Mouse (Mus musculus): ENCODE measurements at regions not wholly inside any gene's neighbourhood (a gene's known extent, or its start where the extent isn't known, plus 50 kb on each side); places are given as distances from the start of the nearest gene placed in this dataset.
"Not testable (repeated sequence)": the region's sequence is repeated elsewhere in the genome, so short reads cannot be mapped to it uniquely, and the experiment has no call there.

DNA sequence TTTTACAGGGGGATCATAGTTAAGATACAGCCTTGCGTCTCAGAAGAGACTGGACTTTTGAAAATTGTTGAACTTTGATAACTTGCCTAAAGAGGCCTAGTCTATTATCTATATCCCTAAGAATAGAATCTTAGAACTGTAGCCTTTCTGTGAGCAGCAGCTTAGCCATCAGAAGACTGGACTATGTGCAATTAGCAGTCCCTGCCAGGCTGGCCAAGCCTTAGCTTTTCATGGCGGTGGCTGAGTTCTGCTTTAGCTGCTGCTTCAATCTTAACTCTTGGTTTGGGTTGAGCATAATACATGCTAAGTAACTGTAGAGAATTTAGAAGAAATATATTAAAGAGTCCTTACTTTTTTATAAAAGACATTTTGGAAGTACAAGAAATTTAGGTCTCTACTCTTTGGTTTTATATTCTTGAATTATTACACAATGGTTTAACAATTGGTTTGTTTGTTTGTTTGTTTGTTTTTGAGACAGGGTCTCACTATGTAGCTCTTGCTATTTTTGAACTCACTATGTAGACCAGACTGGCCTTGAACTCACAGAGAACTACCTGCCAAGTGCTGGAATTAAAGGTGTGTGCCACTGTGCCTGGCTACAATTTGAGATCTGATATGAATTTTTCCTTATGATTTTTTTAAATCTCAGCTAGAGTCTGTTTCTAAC, 201.2 kb upstream of the Ptprz1 start:
- no peak overlapping the region for H3K4me3 ChIP-seq (ENCODE audit: insufficient read depth, poor library complexity, severe bottlenecking)
- TF ChIP-seq USF1 (IDR thresholded peaks at IDR 0.05; ENCODE audit: low read depth), result no peak
- TF ChIP-seq FOSL1 (IDR thresholded peaks at IDR 0.05; ENCODE audit: insufficient read depth, low read length, poor library complexity, severe bottlenecking), result no peak
- TF ChIP-seq MYOD1 (IDR thresholded peaks at IDR 0.05; ENCODE audit: control insufficient read depth, insufficient read length, low read depth), result no peak
- TF ChIP-seq MYOG (IDR thresholded peaks at IDR 0.05; ENCODE audit: control insufficient read depth, extremely low read depth, insufficient read length), result no peak
- TF ChIP-seq CEBPB (IDR thresholded peaks at IDR 0.05; ENCODE audit: low read depth), result no peak
- no peak for TF ChIP-seq CTCF (IDR thresholded peaks at IDR 0.05; ENCODE audit: control insufficient read depth, insufficient read depth, insufficient read length)
- no peak for TF ChIP-seq MAX (IDR thresholded peaks at IDR 0.05)
- H3ac ChIP-seq (ENCODE audit: control insufficient read depth, insufficient read length, low read depth), result no peak overlapping the region
- H3K36me3 ChIP-seq (ENCODE audit: control insufficient read depth, insufficient read depth), result no peaks in the 10 kb centered on the region
- H3K79me3 ChIP-seq (ENCODE audit: low read depth), result no peaks in the 10 kb centered on the region
- H3K27me3 ChIP-seq (ENCODE audit: control insufficient read depth, insufficient read depth, insufficient read length), result no peaks in the 10 kb centered on the region
- no peaks in the 10 kb centered on the region for H3K79me2 ChIP-seq (ENCODE audit: control insufficient read depth, insufficient read depth)

- no peaks in the 10 kb centered on the region for H3K27me3 ChIP-seq (ENCODE audit: control insufficient read depth, insufficient read depth, insufficient read length)
- no peak overlapping the region for H3K4me3 ChIP-seq (ENCODE audit: insufficient read depth, poor library complexity, severe bottlenecking)
- no peak for TF ChIP-seq CEBPB (IDR thresholded peaks at IDR 0.05; ENCODE audit: low read depth)
- TF ChIP-seq FOSL1 (IDR thresholded peaks at IDR 0.05; ENCODE audit: insufficient read depth, low read length, poor library complexity, severe bottlenecking), result no peak
- no peak for TF ChIP-seq CTCF (IDR thresholded peaks at IDR 0.05; ENCODE audit: control insufficient read depth, insufficient read depth, insufficient read length)
- TF ChIP-seq MAX (IDR thresholded peaks at IDR 0.05), result no peak
- TF ChIP-seq USF1 (IDR thresholded peaks at IDR 0.05; ENCODE audit: low read depth), result no peak
- no peak for TF ChIP-seq MYOG (IDR thresholded peaks at IDR 0.05; ENCODE audit: control insufficient read depth, extremely low read depth, insufficient read length)
- TF ChIP-seq MYOD1 (IDR thresholded peaks at IDR 0.05; ENCODE audit: control insufficient read depth, insufficient read length, low read depth), result no peak
- no peaks in the 10 kb centered on the region for H3K79me2 ChIP-seq (ENCODE audit: control insufficient read depth, insufficient read depth)
- no peak overlapping the region for H3ac ChIP-seq (ENCODE audit: control insufficient read depth, insufficient read length, low read depth)
- H3K79me3 ChIP-seq (ENCODE audit: low read depth), result no peaks in the 10 kb centered on the region
- no peaks in the 10 kb centered on the region for H3K36me3 ChIP-seq (ENCODE audit: control insufficient read depth, insufficient read depth)
Observed at GRCm38 (mm10) chr6:22671524-22671923, 203.8 kb upstream of the Ptprz1 start.

GRCm38 (mm10) chr6:22668190-22668975, 206.9 kb upstream of the Ptprz1 start:
- Histone ChIP-seq H3K27me3 (ENCODE audit: control insufficient read depth, insufficient read depth, insufficient read length) (no peaks in the 10 kb centered on the region), H3K36me3 (ENCODE audit: control insufficient read depth, insufficient read depth) (no peaks in the 10 kb centered on the region), H3K79me3 (ENCODE audit: low read depth) (no peaks in the 10 kb centered on the region), H3K4me3 (ENCODE audit: insufficient read depth, poor library complexity, severe bottlenecking) (no peak overlapping the region), H3K79me2 (ENCODE audit: control insufficient read depth, insufficient read depth) (no peaks in the 10 kb centered on the region), H3ac (ENCODE audit: control insufficient read depth, insufficient read length, low read depth) (no peak overlapping the region)
- TF ChIP-seq MAX (IDR thresholded peaks at IDR 0.05) (no peak), MYOD1 (IDR thresholded peaks at IDR 0.05; ENCODE audit: control insufficient read depth, insufficient read length, low read depth) (no peak), FOSL1 (IDR thresholded peaks at IDR 0.05; ENCODE audit: insufficient read depth, low read length, poor library complexity, severe bottlenecking) (no peak), MYOG (IDR thresholded peaks at IDR 0.05; ENCODE audit: control insufficient read depth, extremely low read depth, insufficient read length) (no peak), CTCF (IDR thresholded peaks at IDR 0.05; ENCODE audit: control insufficient read depth, insufficient read depth, insufficient read length) (no peak), USF1 (IDR thresholded peaks at IDR 0.05; ENCODE audit: low read depth) (no peak), CEBPB (IDR thresholded peaks at IDR 0.05; ENCODE audit: low read depth) (no peak)

DNA sequence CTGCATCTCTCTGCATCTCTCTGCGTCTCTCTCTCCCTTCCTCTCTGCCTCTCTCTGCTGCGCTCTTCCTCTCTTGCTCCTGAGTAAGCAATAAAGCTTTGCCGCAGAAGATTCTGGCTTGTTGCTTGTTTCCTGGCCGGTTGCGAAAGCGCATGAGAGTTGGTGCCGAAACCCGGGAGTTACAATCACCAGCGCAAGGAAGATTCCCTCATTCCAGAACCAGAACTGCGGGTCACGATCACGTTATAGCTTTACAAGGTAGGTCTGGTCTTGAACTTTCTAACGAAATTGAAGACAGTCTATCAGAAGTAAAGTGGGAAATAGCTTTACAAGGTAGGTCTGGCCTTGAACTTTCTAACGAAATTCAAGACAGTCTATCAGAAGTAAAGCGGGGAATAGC, 217.9 kb upstream of the Ptprz1 start:
- H3ac ChIP-seq (ENCODE audit: control insufficient read depth, insufficient read length, low read depth); H3K27me3 ChIP-seq (ENCODE audit: control insufficient read depth, insufficient read depth, insufficient read length); H3K79me2 ChIP-seq (ENCODE audit: control insufficient read depth, insufficient read depth); H3K79me3 ChIP-seq (ENCODE audit: low read depth); H3K4me3 ChIP-seq (ENCODE audit: insufficient read depth, poor library complexity, severe bottlenecking); H3K36me3 ChIP-seq (ENCODE audit: control insufficient read depth, insufficient read depth): not testable (repeated sequence)

GRCm38 (mm10) chr6:22640100-22640499, 235.2 kb upstream of the Ptprz1 start:
- no peaks in the 10 kb centered on the region for H3K79me3 ChIP-seq (ENCODE audit: low read depth)
- H3ac ChIP-seq (ENCODE audit: control insufficient read depth, insufficient read length, low read depth), result no peak overlapping the region
- no peak for TF ChIP-seq CTCF (IDR thresholded peaks at IDR 0.05; ENCODE audit: control insufficient read depth, insufficient read depth, insufficient read length)
- TF ChIP-seq FOSL1 (IDR thresholded peaks at IDR 0.05; ENCODE audit: insufficient read depth, low read length, poor library complexity, severe bottlenecking), result no peak
- TF ChIP-seq MAX (IDR thresholded peaks at IDR 0.05), result no peak
- no peak for TF ChIP-seq MYOG (IDR thresholded peaks at IDR 0.05; ENCODE audit: control insufficient read depth, extremely low read depth, insufficient read length)
- TF ChIP-seq USF1 (IDR thresholded peaks at IDR 0.05; ENCODE audit: low read depth), result no peak
- no peak for TF ChIP-seq MYOD1 (IDR thresholded peaks at IDR 0.05; ENCODE audit: control insufficient read depth, insufficient read length, low read depth)
- no peaks in the 10 kb centered on the region for H3K36me3 ChIP-seq (ENCODE audit: control insufficient read depth, insufficient read depth)
- no peaks in the 10 kb centered on the region for H3K79me2 ChIP-seq (ENCODE audit: control insufficient read depth, insufficient read depth)
- H3K4me3 ChIP-seq (ENCODE audit: insufficient read depth, poor library complexity, severe bottlenecking), result no peak overlapping the region
- no peaks in the 10 kb centered on the region for H3K27me3 ChIP-seq (ENCODE audit: control insufficient read depth, insufficient read depth, insufficient read length)

DNA sequence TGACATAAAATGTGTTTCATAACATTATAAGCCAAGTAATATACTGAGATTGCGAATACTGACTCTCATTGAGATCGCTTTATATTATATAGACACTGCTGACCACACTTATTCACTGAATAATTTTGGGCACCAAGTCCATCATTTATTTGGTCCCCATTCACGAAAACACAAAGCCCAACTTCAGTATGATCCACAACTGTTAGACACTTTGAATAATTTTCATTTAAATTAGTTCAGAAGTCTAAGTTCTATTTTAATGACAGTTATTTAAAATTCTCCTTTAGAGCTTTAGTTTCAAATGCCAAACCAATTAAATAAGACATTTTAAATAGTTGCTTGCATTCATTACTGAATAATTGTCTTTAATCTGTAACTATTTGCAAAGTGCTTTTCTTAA, 240.2 kb upstream of the Ptprz1 start:
- Histone ChIP-seq H3K36me3 (ENCODE audit: control insufficient read depth, insufficient read depth) (no peaks in the 10 kb centered on the region), H3ac (ENCODE audit: control insufficient read depth, insufficient read length, low read depth) (no peak overlapping the region), H3K27me3 (ENCODE audit: control insufficient read depth, insufficient read depth, insufficient read length) (no peaks in the 10 kb centered on the region), H3K4me3 (ENCODE audit: insufficient read depth, poor library complexity, severe bottlenecking) (no peak overlapping the region), H3K79me2 (ENCODE audit: control insufficient read depth, insufficient read depth) (no peaks in the 10 kb centered on the region), H3K79me3 (ENCODE audit: low read depth) (no peaks in the 10 kb centered on the region)
- no peak for TF ChIP-seq CEBPB (IDR thresholded peaks at IDR 0.05; ENCODE audit: low read depth)
- TF ChIP-seq FOSL1 (IDR thresholded peaks at IDR 0.05; ENCODE audit: insufficient read depth, low read length, poor library complexity, severe bottlenecking), result no peak
- no peak for TF ChIP-seq MYOD1 (IDR thresholded peaks at IDR 0.05; ENCODE audit: control insufficient read depth, insufficient read length, low read depth)
- no peak for TF ChIP-seq MAX (IDR thresholded peaks at IDR 0.05)
- TF ChIP-seq CTCF (IDR thresholded peaks at IDR 0.05; ENCODE audit: control insufficient read depth, insufficient read depth, insufficient read length), result no peak
- no peak for TF ChIP-seq USF1 (IDR thresholded peaks at IDR 0.05; ENCODE audit: low read depth)
- TF ChIP-seq MYOG (IDR thresholded peaks at IDR 0.05; ENCODE audit: control insufficient read depth, extremely low read depth, insufficient read length), result no peak

All from C2C12 (cell line).